Mouse (Mus musculus): ENCODE results near the gene Cep57l1. TPM values are rescaled to one million over a fixed set of nuclear protein-coding genes. Genes with fewer than 3 reads are reported as not detected.
"Not testable (repeated sequence)": the region's sequence is repeated elsewhere in the genome, so short reads cannot be mapped to it uniquely, and the experiment has no call there.

Gene Cep57l1
- polyA plus RNA-seq, 1 experiment from 2014 or later = 24.8 TPM

DNA sequence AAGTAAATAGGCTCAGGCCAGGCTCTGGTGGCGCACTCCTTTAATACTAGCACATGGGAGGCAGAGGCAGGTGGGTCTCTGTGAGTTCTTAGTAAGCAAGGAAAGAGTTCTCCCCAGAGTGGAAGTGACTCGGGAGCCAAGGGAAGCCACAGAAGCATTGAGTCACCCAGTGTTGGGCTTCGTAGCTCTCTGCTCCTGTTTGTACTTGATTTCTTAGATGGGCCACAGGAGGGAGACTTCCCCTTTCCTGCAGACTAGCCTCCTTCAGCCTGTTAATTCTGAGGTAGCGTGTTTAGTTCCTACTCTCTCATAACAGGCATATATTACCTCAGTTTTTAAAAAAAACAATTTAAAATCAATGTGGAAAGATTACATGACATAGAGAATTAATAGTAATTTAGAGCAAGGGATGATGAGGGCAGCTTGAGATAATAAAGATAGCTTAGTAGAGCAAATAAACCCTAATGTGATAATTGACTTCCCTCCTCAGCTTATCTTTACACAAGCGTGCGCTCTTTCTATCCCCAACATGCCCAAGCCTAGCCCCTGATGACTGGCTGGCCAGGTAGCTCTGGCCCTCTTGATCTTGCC lies 16.9 kb upstream of the Cep57l1 start:
- Histone ChIP-seq H3K27ac (no peak overlapping the region), H3K36me3 (no peaks in the 10 kb centered on the region), H3K4me3 (replicated peaks) (no peak overlapping the region), H3K4me1 (replicated peaks) (no peaks in the 10 kb centered on the region), H3K27me3 (no peaks in the 10 kb centered on the region), H3K4me2 (no peak overlapping the region), H3K9ac (replicated peaks) (no peak overlapping the region), H3K9me3 (no peaks in the 10 kb centered on the region)
- no peak for ATAC-seq (ENCODE audit: insufficient number of reproducible peaks, insufficient read depth, low FRiP score, low TSS enrichment, low read depth)
- WGBS = 85% methylated on average over 6 of the region's 6 CpGs

DNA sequence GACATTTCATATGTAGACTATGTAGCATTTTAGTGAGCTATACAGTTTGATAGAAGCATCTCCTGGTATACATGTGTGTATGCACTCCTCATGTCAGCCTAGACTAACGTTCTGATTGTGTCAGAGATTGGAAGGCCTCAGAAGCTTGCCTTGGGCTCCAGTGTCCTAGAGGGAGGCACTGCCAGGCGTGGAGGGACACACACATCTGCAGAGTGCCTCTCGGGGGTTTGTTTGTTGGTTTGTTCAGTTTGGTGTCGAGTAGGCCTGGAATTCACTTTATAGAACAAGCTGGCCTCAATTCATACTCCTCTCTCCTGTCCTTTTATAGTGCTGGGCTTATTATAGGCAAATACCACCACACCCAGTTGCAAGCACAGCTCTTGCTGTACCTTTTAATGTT lies 16.3 kb upstream of the Cep57l1 start:
- WGBS = 76% methylated on average over 4 of the region's 4 CpGs
- Histone ChIP-seq H3K4me3 (replicated peaks) (no peak overlapping the region), H3K9ac (replicated peaks) (no peak overlapping the region), H3K27ac (no peak overlapping the region), H3K36me3 (no peaks in the 10 kb centered on the region), H3K9me3 (no peaks in the 10 kb centered on the region), H3K27me3 (no peaks in the 10 kb centered on the region), H3K4me2 (no peak overlapping the region), H3K4me1 (replicated peaks) (no peaks in the 10 kb centered on the region)
- ATAC-seq (ENCODE audit: insufficient number of reproducible peaks, insufficient read depth, low FRiP score, low TSS enrichment, low read depth) = no peak

DNA sequence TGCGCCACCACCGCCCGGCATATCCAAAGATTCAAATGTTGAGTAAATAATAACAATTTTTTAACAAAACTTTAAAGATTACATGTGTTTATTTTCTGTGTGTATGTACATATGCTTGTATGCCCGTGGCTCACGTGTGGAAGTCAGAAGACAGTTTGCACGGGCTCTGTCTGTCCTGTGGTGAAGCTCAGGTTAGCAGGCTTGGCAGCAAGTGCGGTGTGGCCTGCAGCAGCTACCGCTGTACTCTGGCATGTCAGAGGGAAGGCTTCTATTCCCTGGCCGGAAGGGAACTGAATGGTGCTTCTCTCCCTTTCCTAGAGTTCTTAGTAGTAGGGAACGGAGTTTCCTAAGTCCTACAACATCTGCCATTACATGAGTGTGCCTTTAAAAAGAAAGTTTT lies 15.4 kb upstream of the Cep57l1 start:
- Histone ChIP-seq H3K27me3 (no peaks in the 10 kb centered on the region), H3K36me3 (no peaks in the 10 kb centered on the region), H3K4me1 (replicated peaks) (no peaks in the 10 kb centered on the region), H3K4me3 (replicated peaks) (no peak overlapping the region), H3K9ac (replicated peaks) (no peak overlapping the region), H3K27ac (no peak overlapping the region), H3K9me3 (no peaks in the 10 kb centered on the region), H3K4me2 (no peak overlapping the region)
- ATAC-seq (ENCODE audit: insufficient number of reproducible peaks, insufficient read depth, low FRiP score, low TSS enrichment, low read depth) = no peak
- 90% methylated on average over 10 of the region's 10 CpGs for WGBS

DNA sequence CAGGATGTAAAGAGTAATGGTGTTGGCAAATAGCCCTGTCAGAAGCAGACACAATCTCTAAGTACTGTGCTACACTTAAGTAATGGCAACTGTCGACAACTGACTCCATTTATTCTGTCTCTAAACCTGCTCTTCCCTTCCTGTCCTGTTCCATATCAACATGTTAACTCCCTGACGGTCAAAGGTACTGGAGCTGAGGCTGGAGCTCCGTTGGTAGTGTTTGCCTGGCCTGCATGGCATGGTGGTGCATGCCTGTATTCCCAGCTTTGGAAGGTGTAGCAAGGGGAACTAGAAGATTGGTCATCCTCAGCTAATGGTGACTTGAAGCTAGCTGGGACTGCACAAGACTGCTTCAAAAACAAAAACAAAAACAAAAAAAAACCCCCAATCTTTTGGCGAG lies 14.2 kb upstream of the Cep57l1 start:
- Histone ChIP-seq H3K9me3 (no peaks in the 10 kb centered on the region), H3K36me3 (no peaks in the 10 kb centered on the region), H3K27ac (no peak overlapping the region), H3K27me3 (no peaks in the 10 kb centered on the region), H3K4me1 (replicated peaks) (no peaks in the 10 kb centered on the region), H3K4me2 (no peak overlapping the region), H3K9ac (replicated peaks) (no peak overlapping the region), H3K4me3 (replicated peaks) (no peak overlapping the region)
- WGBS = 85% methylated on average over 4 of the region's 4 CpGs
- ATAC-seq (ENCODE audit: insufficient number of reproducible peaks, insufficient read depth, low FRiP score, low TSS enrichment, low read depth) = no peak

DNA sequence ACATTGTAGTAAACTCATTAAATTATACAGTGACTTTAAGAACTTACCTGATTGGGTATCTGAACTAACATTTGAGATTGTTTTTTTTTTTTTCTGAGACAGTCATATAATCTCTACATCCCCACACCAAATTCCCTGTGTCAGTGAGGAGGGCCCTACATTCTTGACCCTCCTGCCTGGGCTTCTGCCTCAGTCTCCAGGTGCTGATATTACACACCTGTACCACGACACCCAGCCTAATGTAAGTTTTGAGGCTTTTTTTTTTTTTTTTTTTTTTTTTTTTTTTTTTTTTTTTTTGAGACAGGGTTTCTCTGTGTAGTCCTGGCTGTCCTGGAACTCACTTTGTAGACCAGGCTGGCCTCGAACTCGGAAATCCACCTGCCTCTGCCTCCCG lies 13.6 kb upstream of the Cep57l1 start:
- H3K9ac ChIP-seq (replicated peaks); H3K4me3 ChIP-seq (replicated peaks); H3K9me3 ChIP-seq; H3K27me3 ChIP-seq; H3K4me2 ChIP-seq; H3K4me1 ChIP-seq (replicated peaks); H3K27ac ChIP-seq; H3K36me3 ChIP-seq; ATAC-seq (ENCODE audit: insufficient number of reproducible peaks, insufficient read depth, low FRiP score, low TSS enrichment, low read depth): not testable (repeated sequence)
- WGBS = 74% methylated on average over 4 of the region's 4 CpGs

DNA sequence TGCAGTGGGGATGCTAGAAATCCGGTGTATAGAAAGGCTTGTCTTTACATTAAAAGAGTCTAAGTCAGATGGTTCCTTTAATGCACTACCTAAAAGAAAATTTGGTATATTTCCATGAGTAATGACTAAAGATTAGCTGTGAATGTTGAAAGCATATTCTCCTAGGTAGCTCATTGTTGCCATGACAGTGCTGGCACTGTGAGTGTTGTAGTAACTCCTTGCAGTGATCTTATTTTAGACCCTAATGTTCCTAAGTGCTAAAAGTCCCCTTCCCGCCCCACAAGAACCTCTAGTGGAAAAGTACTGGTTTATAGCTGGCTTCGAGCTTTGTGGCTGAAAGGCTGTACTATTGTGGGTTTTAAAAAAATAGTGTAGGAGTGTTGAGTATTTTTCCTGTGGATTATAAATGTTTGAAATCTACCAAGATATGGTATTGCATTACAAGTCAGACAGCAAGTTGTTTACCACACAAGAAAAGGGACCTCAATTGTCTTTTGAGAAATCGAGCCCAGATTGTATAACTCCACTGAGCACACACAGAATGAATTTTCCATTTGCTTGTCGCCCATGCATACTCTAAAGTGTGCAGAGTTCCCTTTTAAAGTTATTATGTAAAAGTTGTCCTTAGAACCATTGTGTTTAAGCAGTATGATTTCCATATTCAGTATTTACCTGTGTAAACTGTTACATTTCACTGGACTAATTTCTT lies 13.1 kb upstream of the Cep57l1 start:
- no peak for ATAC-seq (ENCODE audit: insufficient number of reproducible peaks, insufficient read depth, low FRiP score, low TSS enrichment, low read depth)
- no peak overlapping the region for H3K4me2 ChIP-seq
- H3K27me3 ChIP-seq = no peaks in the 10 kb centered on the region
- 83% methylated on average over 5 of the region's 5 CpGs for WGBS
- H3K27ac ChIP-seq = no peak overlapping the region
- no peak overlapping the region for H3K9ac ChIP-seq (replicated peaks)
- no peaks in the 10 kb centered on the region for H3K9me3 ChIP-seq
- no peak overlapping the region for H3K4me3 ChIP-seq (replicated peaks)
- no peaks in the 10 kb centered on the region for H3K4me1 ChIP-seq (replicated peaks)
- no peaks in the 10 kb centered on the region for H3K36me3 ChIP-seq

DNA sequence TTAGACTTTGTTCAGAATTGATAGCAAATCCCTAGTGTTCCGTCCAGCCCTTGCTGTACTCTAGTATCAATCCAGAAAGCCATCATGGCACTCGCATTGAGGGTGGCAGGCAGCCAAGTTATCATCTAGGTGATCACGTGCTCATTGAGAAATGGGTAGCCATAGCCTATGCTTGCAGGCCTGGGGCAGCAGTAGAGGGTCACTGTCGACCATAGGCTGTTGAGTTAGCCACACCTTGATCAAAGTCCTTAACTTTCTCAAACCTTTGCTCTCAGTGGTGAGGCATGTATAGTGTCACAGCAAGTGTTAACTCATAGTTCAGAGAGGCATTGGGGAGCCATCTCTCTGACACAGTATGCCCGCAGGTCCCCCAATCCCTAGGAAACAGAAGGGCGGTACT lies 11.5 kb upstream of the Cep57l1 start:
- H3K4me3 ChIP-seq (replicated peaks) = no peak overlapping the region
- no peak for ATAC-seq (ENCODE audit: insufficient number of reproducible peaks, insufficient read depth, low FRiP score, low TSS enrichment, low read depth)
- 91% methylated on average over 6 of the region's 6 CpGs for WGBS
- no peak overlapping the region for H3K4me2 ChIP-seq
- H3K27ac ChIP-seq = no peak overlapping the region
- H3K36me3 ChIP-seq = no peaks in the 10 kb centered on the region
- no peaks in the 10 kb centered on the region for H3K4me1 ChIP-seq (replicated peaks)
- no peaks in the 10 kb centered on the region for H3K9me3 ChIP-seq
- H3K27me3 ChIP-seq = no peaks in the 10 kb centered on the region
- no peak overlapping the region for H3K9ac ChIP-seq (replicated peaks)

DNA sequence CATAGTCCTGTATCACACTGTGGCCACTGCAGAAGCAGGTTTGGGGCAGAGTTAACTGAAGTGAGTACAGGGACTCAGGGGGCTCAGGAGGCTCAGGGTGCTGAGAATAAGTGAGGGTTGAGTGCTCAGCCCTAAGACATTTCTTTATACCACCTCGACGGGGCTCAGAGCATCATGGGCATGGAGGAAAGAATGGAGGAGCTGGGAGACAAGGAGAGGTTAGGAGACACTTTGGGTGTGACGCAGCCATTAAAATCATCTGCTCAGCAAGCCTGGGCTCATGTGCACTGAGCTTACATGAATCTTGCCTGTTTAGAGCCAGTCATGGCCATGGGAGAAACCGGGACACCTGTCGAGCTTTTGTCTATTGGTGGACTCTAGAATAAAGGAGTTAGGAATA lies 10.7 kb upstream of the Cep57l1 start:
- no peaks in the 10 kb centered on the region for H3K9me3 ChIP-seq
- H3K4me3 ChIP-seq (replicated peaks) = no peak overlapping the region
- no peak for ATAC-seq (ENCODE audit: insufficient number of reproducible peaks, insufficient read depth, low FRiP score, low TSS enrichment, low read depth)
- no peak overlapping the region for H3K27ac ChIP-seq
- no peak overlapping the region for H3K9ac ChIP-seq (replicated peaks)
- H3K27me3 ChIP-seq = no peaks in the 10 kb centered on the region
- no peaks in the 10 kb centered on the region for H3K4me1 ChIP-seq (replicated peaks)
- no peak overlapping the region for H3K4me2 ChIP-seq
- H3K36me3 ChIP-seq = no peaks in the 10 kb centered on the region
- WGBS = 91% methylated on average over 5 of the region's 5 CpGs

- 86% methylated on average over 3 of the region's 3 CpGs for WGBS
- Histone ChIP-seq H3K27ac (no peak overlapping the region), H3K9me3 (no peaks in the 10 kb centered on the region), H3K4me3 (replicated peaks) (no peak overlapping the region), H3K9ac (replicated peaks) (no peak overlapping the region), H3K36me3 (no peaks in the 10 kb centered on the region), H3K27me3 (no peaks in the 10 kb centered on the region), H3K4me1 (replicated peaks) (no peaks in the 10 kb centered on the region), H3K4me2 (no peak overlapping the region)
- no peak for ATAC-seq (ENCODE audit: insufficient number of reproducible peaks, insufficient read depth, low FRiP score, low TSS enrichment, low read depth)
Measured at GRCm38 (mm10) chr10:41819307-41819706, 9.6 kb upstream of the Cep57l1 start.

DNA sequence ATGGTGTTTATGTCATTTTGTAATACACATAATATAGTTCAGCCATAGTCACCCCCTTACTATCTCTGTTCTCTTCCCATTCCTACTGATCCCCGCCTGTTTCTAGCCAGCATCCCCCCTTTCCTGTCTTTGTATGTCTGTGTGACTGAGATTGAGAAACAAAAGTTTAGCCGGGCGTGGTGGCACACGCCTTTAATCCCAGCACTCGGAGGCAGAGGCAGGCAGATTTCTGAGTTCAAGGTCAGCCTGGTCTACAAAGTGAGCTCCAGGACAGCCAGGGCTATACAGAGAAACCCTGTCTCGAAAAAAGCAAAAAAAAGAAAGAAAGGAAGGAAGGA lies 9.0 kb upstream of the Cep57l1 start:
- not testable (repeated sequence) for ATAC-seq (ENCODE audit: insufficient number of reproducible peaks, insufficient read depth, low FRiP score, low TSS enrichment, low read depth); H3K4me1 ChIP-seq (replicated peaks); H3K4me3 ChIP-seq (replicated peaks); H3K9me3 ChIP-seq; H3K27me3 ChIP-seq; H3K9ac ChIP-seq (replicated peaks); H3K4me2 ChIP-seq; H3K27ac ChIP-seq; H3K36me3 ChIP-seq
- 88% methylated on average over 6 of the region's 6 CpGs for WGBS

GRCm38 (mm10) chr10:41818036-41818732 lies 8.5 kb upstream of the Cep57l1 start:
- H3K4me1 ChIP-seq (replicated peaks) = peaks cover 7% of the 10 kb centered on the region; the same call in 1 of the 2 replicates
- no peak overlapping the region for H3K9ac ChIP-seq (replicated peaks)
- H3K27me3 ChIP-seq = no peaks in the 10 kb centered on the region
- ATAC-seq (ENCODE audit: insufficient number of reproducible peaks, insufficient read depth, low FRiP score, low TSS enrichment, low read depth) = no peak
- H3K4me2 ChIP-seq = no peak overlapping the region
- 86% methylated on average over 8 of the region's 8 CpGs for WGBS
- H3K4me3 ChIP-seq (replicated peaks) = no peak overlapping the region
- no peak overlapping the region for H3K27ac ChIP-seq
- no peaks in the 10 kb centered on the region for H3K9me3 ChIP-seq
- no peaks in the 10 kb centered on the region for H3K36me3 ChIP-seq

GRCm38 (mm10) chr10:41816516-41816915 lies 6.8 kb upstream of the Cep57l1 start:
- Histone ChIP-seq H3K4me3 (replicated peaks) (no peak overlapping the region), H3K9ac (replicated peaks) (no peak overlapping the region), H3K27ac (no peak overlapping the region), H3K9me3 (no peaks in the 10 kb centered on the region), H3K36me3 (no peaks in the 10 kb centered on the region), H3K4me1 (replicated peaks) (peaks cover 22% of the 10 kb centered on the region), H3K4me2 (no peak overlapping the region), H3K27me3 (no peaks in the 10 kb centered on the region)
- ATAC-seq (ENCODE audit: insufficient number of reproducible peaks, insufficient read depth, low FRiP score, low TSS enrichment, low read depth) = no peak
- 85% methylated on average over 5 of the region's 5 CpGs for WGBS
